Mouse (Mus musculus) left cerebral cortex, adult 8-10 months (tissue): ENCODE data around the gene Mars2. TPM values are rescaled to one million over a fixed set of nuclear protein-coding genes. Genes with fewer than 3 reads are reported as not detected.

ENCODE experiments used
- DNase-seq, 2 experiments: peaks; one replicate each; pipeline ENCODE4 v3.0.0; 2022; ENCODE audit warnings: low spot score in 2 of 2
- total RNA-seq, 4 experiments: library from RNA; stranded (reverse); gene quantifications; 2 replicates each; pipeline ENCODE4 v1.2.4; 2022

The Mars2 gene
- total RNA-seq, 4 experiments from 2014 or later, result 7.6 to 8.5 (median 8.3) TPM

DNA sequence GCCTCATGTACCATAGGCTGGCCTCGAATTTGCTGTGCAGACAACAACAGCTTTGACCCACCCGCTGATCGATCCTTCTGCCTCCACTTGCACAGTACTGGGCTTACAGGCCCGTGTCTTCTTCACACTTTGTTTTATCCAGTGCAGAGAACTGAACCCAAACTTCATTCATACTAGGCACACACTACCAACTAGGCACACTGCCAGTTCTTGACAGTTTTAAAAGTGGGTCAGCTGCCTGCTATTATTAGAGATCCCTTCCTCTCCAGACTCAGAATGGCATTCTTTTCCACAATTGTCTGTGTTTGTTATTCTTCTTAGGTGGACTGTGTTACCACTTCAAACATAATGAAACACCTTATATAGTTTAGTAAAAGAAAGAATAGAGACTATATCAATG is 15.6 kb upstream of the Mars2 start:
- no peak for DNase-seq

DNA sequence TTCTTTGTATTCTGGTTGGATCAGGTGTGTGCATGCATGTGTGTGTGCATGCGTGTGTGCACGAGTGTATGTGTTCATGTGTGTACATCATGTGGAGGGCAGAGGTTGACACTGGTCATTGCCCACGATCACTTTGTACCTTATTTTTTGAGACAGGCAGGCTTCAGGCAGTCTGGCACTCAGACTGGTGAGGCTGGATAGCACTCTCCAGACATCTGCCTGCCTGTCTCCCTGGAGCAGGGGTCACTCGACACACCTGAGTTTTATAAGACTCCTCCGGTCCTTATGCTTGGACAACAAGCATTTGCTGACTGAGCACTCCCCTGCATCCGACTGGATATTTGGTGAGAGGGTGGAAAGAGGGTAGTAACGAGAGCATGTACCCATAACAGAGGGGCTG is 14.0 kb upstream of the Mars2 start:
- peak in 1 of 2 experiments; percentile 2 for DNase-seq

DNA sequence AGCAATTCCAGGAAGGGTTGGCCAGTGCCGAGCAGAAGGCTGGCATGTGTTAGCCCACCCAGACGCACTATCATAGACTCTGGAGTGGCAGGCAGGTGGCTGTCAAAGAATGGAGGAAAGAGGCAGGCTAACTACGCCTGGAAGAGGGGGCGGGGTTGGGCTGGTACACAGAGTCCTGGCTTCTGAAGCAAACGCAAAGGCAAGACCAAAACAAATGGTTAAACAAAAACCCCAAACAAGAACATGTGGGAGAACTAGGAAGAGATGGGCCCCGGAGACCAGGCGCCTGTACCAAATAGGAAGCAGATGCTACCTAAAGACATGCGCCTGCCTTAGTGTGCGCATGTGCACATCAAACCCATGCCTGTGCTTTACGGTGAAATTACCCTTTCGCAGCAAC is 12.9 kb upstream of the Mars2 start:
- DNase-seq, result peak in 1 of 2 experiments; percentile 10

DNA sequence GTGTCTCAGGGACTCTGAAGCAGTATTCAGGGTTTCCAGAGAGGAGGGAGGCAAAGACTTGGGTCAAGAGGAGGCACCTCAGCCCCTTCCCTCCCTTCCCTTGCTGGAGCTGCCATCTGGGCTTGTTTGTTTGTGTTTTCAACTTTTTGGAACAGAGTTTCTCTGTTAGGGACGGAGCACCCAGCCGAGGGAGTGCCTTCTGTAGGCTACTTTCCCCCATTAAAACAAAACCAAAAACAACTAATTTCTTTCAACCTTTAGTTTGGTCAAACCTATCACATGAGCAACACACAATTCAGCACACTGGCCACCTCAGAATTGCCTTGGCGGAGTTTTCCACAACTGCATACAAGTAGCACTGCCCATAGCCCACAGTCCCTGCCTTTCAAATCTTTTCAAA is 11.6 kb upstream of the Mars2 start:
- peak in 1 of 2 experiments; percentile 21 for DNase-seq

DNA sequence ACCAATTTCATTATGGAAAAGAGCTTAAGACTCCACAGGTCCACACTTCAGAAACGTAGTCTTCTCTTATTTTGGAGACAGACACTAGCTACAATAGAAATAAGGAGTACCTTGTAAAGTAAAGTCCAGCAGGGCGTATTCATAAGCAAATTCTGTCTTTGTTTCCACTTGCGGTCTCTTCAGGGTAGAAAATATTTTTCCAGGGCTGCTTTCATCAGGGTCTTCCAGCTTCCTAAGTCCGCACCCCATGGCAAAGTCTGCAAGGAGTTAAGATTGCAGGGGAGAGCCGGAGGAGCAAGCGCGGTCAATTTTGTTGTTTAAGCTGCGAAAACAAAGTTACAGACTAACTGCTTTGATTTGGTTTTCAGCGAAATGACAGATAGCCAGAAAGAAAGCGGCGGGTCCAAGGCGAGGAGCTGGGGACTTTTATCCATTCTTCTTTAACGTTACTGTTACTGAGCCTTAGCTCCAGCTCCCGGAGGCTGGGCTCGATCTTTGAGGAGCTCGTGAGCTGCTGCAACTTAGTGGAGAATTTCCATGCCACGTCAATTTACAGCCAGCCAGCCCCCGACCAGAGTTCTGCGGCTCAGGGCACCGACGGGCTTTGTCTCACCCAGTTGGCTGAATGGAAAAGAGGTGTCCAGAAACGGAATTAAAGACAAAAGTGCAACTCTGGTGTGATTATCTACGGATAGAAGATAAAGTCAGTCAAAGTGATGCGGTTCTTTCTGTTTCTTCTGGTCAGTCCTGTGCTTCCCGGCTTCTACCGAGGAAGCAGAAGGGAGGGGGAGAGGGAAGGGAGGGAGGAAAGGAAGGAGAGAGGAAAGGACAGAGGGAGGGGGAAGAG is 10.7 kb upstream of the Mars2 start, which contains the start of gene Rftn2:
Gene Rftn2 (minus strand): TSS at position 772 of the 847 bp plus-strand sequence.
- DNase-seq, result peak in 1 of 2 experiments; percentile 5

DNA sequence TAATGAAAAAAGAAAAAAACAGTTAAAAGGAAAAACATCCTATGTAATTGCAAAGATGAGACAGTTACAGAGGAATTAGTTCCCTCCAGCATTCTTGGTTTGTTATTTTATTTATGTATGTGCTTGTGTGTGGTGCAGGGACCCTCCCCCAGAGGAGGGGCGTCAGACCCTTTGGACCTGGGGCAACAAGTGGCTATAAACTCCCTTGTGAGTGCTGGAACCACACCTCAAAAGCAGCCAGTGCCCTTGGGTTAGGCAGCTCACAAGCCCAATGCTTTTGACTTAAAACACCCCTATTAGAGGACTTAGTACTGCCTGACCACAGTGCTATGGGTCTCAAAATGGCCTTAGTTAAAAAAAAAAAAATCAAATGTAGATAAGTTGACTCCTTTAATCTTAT is 9.6 kb upstream of the Mars2 start:
- no peak for DNase-seq

DNA sequence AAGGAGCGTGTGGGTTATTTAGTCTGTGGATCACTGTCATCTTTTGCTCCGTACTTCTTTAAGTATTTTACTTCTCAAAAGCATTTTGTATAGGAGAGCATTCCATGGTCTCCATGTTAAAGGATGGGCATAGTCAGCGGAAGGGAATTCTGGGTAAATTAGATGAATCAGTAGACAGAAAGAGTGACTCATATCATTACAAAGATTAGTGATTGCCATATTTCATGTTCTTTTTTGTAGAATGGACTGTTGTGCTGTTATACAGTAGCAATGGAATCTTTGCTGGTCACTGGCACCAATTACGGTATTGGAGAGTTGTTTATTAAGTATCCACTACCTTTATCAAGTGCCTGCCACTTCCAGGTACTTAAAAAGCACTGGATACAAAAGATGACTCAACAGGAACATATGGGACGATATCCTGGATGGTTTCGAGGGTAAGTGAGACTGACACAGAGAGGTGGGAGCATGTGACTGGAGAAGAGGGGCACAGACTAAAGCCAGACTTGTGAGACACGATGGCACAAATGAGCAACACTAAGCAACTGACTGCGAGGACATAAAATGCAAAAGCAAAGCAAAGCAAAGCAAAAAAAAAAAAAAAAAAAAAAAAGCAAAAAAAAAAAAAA is 8.6 kb upstream of the Mars2 start:
- no peak for DNase-seq

DNA sequence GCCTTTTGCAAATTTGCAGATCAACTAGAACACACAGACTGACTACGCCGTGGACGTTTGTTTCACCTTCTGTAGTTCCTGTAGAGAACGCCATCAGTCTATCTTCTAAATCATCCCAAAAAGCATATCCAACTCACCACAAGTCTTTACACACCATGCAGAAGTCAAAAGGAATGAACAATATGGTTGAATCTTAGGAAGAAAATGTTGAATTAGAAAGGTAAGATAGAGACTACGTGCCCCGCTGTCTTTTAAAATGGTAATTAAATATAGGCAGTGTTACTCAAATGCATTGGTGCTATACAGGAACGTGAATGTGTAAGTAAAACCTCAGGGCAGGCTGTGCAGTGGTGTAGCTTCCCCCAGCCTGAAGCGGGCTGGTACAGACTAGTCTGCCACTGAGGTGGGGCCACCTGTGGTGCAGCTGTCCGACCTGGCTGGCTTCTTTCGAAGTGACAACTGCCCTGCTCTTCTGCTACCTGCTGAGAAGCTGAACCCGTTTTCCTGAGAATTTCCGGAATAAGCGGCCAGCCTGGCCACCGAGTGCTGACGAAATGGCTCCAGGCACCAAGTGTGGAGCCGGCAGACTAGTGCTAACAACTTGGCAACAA is 2.0 kb upstream of the Mars2 start:
- DNase-seq, result no peak

DNA sequence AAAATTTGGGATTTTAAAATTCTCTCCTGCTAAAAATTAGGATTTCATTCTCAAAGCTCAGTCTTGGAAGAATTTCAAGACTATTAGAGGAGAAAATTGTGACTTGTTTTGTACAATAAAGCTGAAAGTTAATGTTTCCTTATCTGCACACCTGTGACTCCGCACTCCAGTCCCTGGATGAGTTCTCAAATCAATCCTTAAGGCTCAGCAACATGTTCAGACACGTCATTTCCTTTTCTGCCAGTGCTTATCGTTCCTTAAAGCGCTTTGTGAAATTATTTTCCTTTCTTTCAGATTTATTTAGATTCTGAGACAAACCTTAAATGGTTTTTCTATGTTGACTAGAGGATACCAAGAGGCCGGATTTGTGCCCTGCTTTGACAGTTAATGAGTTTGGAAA is 490 bp upstream of the Mars2 start:
- DNase-seq, result no peak

DNA sequence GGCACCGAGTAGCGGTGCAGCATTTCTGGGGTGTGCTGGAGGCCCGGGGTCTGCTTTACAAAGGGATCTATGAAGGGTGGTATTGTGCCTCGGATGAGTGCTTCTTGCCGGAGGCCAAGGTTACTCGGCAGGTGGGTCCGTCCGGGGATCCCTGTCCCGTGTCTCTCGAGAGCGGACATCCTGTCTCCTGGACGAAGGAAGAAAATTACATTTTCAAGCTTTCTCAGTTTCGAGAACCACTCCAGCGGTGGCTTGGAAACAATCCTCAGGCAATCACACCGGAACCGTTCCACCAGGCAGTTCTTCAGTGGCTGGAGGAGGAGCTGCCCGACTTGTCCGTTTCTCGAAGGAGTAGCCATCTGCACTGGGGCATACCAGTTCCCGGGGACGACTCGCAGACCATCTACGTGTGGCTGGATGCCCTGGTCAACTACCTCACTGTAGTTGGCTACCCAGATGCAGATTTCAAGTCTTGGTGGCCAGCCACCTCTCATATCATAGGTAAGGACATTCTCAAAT is 725 bp downstream of the Mars2 start:
- DNase-seq, result no peak

DNA sequence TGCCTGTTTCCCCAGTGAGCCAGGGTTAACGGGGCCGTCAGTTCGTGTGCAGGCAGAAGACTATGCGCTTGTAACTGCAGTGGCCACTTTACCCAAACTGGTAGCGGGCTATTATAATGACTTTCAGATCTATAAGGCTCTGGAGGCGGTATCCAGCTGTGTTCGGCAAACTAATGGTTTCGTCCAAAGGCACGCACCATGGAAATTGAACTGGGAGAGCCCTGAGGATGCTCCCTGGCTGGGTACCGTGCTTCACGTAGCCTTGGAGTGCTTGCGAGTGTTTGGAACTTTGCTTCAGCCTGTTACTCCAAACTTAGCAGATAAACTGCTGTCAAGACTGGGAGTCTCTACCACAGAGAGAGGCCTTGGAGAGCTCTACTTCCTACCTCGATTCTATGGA is 1.5 kb downstream of the Mars2 start:
- no peak for DNase-seq

DNA sequence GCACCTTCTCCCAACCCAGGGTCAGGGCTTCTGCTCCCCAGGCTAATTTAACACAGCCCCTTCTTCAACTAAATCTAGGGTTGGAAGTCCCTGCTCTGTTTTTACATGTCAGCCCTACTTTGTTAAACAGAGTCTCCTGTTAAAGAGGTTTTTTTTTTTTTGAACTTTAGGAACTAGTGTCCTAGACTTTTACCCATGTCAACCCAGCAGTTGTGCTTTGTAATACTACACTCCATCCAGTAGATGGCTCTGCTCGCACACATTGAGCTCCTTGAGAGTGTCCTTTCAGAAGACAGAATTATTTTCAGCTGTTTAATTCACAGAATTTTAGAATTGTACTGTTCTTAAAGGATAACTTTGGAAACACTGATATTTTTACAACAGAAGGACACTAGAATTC is 2.3 kb downstream of the Mars2 start:
- no peak for DNase-seq

DNA sequence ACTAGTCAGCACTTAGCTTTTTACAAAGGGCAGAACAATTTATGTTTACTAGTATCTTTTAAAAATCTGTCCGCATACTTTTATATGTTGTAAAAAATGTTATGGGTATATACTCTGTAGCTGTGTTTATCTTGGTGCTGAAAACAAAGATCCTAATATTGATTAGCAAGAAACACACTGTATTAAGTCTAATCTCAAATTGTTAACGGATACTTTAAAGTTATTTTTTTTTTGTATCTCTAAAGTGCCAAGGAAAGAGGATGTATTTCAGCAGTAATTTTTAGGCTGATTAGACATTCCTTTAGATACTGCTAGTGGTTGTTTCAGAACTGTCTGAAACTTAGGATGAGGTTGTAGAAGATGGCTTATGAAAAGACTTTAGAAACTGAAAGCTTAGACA is 9.4 kb downstream of the Mars2 start:
- DNase-seq, result no peak

DNA sequence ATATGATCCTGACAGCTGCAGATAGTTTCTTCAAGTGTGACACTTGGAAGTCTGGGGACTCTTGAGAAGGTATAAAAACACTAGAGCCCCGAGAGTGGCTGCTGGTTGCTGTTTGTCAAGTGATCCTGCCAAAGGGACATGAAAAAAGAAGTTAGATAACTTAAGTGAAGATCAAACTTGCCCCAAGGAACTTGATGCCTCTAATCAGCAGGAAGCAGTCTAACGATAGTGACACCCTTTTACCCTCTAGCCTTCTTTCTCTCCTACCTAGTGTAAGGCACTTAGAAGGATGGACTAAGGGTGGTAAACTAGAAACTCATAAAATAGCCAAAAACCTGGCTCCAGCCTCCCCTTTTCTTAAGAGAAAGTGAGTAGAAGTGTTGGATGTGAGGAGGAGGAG is 27.4 kb downstream of the Mars2 start:
- DNase-seq, result no peak

DNA sequence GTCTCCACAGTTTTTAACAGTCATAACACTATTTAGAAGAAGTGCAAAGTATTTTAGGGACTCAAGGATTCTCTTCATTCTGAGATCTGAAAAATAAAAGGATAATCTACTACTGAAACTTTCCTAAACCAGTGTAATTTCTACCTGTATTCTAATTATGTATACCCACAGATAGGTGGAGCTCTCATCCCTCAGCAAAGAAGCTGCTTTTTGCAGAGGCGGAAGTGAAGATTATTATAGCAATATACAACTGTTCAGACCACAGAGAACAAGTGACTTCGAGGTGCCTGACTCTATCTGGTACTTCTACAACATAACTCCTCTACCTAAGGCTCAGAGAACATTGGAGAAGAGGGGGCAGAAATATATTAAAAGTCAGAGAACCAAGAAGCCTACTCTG is 28.5 kb downstream of the Mars2 start:
- no peak for DNase-seq

DNA sequence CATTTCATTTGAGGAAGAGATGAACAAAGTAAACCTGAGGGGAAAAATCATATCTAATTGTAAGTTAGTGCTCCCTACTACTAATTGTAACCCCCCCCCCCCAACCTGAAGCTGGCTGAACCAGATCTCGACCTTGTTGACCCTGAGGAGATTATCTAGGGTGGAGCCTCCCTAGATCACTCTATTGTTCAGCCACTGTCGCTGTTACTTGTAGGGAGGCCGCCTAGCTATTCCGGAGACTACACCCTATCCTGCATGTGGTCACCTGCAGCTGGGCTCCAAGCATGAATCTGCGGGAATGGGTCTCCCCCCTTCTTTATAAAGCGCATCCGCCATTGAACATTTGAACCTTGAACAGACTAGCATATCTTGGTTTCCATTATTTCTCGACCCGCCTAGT is 42.1 kb downstream of the Mars2 start:
- DNase-seq, result no peak

Other genes starting within 250 kb of the Mars2 start
- gene Sf3b1, start 209.7 kb upstream of the Mars2 start, total RNA-seq, result 100 to 1,000 TPM; 146 to 166 (median 156) TPM
- 10 to 100 TPM; 30.8 to 36.5 (median 34.7) TPM for gene Coq10b, start 184.4 kb upstream of the Mars2 start, total RNA-seq
- gene Hspe1, start 149.0 kb upstream of the Mars2 start, total RNA-seq, result 10 to 100 TPM; 81.3 to 92.6 (median 87.8) TPM
- 100 to 1,000 TPM; 148 to 176 (median 154) TPM for gene Hspd1, start 148.9 kb upstream of the Mars2 start, total RNA-seq
- 10 to 100 TPM; 48.5 to 59.6 (median 49.8) TPM for gene Mob4, start 105.9 kb upstream of the Mars2 start, total RNA-seq
- gene Rftn2, start 10.4 kb upstream of the Mars2 start, total RNA-seq, result 10 to 100 TPM; 25.6 to 27.1 (median 26.6) TPM
- under 1 TPM in 1 of 4 experiments, not detected in 3; 0.39 TPM for gene Boll, start 126.3 kb downstream of the Mars2 start, total RNA-seq
- 10 to 100 TPM; 24.3 to 28.5 (median 27.0) TPM for gene Plcl1, start 168.7 kb downstream of the Mars2 start, total RNA-seq